Mouse (Mus musculus) midbrain, embryonic 12.5 days (tissue): ENCODE measurements at regions not wholly inside any gene's neighbourhood (a gene's known extent, or its start where the extent isn't known, plus 50 kb on each side); places are given as distances from the start of the nearest gene placed in this dataset.

ENCODE experiments used
- ATAC-seq: fragments of 200-750 bp; cut with Nextera tagmentation; 2 replicates; pipeline ENCODE4 v1.8.0; 2017; ENCODE audit warnings: low read depth, moderate TSS enrichment, moderate library complexity; ENCODE audit not compliant: low FRiP score
- H3K27ac ChIP-seq: fragments of 300-500 bp; sonication (generic); replicated peaks from 2 replicates; pipeline ENCODE4 v1.5.1; 2016; ENCODE audit warnings: mild to moderate bottlenecking
- H3K27me3 ChIP-seq: fragments of 300-500 bp; sonication (generic); 2 replicates; pipeline ENCODE4 v1.6.1; 2016; ENCODE audit warnings: mild to moderate bottlenecking
- H3K36me3 ChIP-seq: fragments of 300-500 bp; sonication (generic); 2 replicates; pipeline ENCODE4 v1.6.1; 2016
- H3K4me1 ChIP-seq: fragments of 300-500 bp; sonication (generic); 2 replicates; pipeline ENCODE4 v1.6.1; 2016
- H3K4me2 ChIP-seq: fragments of 300-500 bp; sonication (generic); replicated peaks from 2 replicates; pipeline ENCODE4 v1.6.1; 2016; ENCODE audit warnings: mild to moderate bottlenecking, moderate library complexity
- H3K4me3 ChIP-seq: fragments of 300-500 bp; sonication (generic); 2 replicates; pipeline ENCODE4 v1.5.1; 2016; ENCODE audit warnings: mild to moderate bottlenecking
- H3K9ac ChIP-seq: fragments of 300-500 bp; sonication (generic); replicated peaks from 2 replicates; pipeline ENCODE4 v1.6.1; 2016; ENCODE audit warnings: mild to moderate bottlenecking, moderate library complexity
- H3K9me3 ChIP-seq: fragments of 300-500 bp; sonication (generic); 2 replicates; pipeline ENCODE4 v1.6.1; 2016; ENCODE audit warnings: mild to moderate bottlenecking
- WGBS: fragments of 180-500 bp; shearing (Covaris S2); methylation state at CpG from one replicate; pipeline ENCODE4 v1.1.7; 2016; 5-methylcytosine and 5-hydroxymethylcytosine counted together

DNA sequence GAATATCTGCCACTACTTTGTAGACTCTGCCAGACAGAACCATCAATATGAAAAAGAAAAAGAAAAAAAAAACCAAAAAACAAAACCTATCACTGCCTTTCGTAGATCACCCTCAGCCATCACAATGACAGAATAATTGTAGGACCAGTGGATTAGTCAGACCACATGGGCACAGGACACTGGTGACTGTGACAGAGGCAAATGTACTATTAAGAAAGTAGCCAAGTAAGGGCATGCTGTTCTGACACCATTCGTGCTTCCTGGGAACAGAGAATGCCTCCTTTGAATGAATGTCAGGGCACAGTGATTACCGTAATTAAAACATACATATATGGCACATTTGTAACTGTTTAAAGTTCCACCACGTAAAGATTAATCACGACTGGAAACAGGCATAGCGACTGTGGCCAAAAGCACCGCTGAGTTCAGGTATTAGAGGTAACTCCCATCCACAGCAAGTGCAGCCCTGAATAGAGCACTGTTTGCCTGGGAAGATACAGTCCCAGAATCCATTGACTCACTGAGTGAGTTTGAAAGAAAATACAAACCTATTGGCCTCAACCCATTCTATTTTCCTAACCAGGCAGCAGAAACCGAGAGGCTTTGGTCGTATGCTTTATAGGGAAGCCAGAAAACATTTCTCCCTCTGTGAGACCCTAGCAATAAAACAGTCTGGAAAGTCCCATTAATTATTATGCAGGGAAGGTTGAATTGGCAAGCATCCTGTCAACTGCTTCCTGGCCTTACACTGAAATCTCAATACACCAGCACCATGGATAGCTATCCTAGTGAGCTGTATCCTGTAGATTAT, 312.2 kb upstream of the Itga1 start:
- no peak overlapping the region for H3K9ac ChIP-seq
- H3K36me3 ChIP-seq, result no peaks in the 10 kb centered on the region
- no peaks in the 10 kb centered on the region for H3K9me3 ChIP-seq
- H3K4me1 ChIP-seq, result no peaks in the 10 kb centered on the region
- peaks cover 21% of the 10 kb centered on the region for H3K27me3 ChIP-seq
- no peak overlapping the region for H3K4me3 ChIP-seq
- no peak for ATAC-seq
- no peak overlapping the region for H3K27ac ChIP-seq
- WGBS, result 70% methylated on average over 9 of the region's 9 CpGs
- H3K4me2 ChIP-seq, result no peak overlapping the region

- Histone ChIP-seq H3K4me1 (no peaks in the 10 kb centered on the region), H3K9ac (no peak overlapping the region), H3K36me3 (no peaks in the 10 kb centered on the region), H3K4me2 (no peak overlapping the region), H3K27me3 (peaks cover 3% of the 10 kb centered on the region; the same call in 1 of the 2 replicates), H3K27ac (no peak overlapping the region), H3K9me3 (no peaks in the 10 kb centered on the region), H3K4me3 (no peak overlapping the region)
- 76% methylated on average over 1 of the region's 1 CpGs for WGBS
- ATAC-seq, result no peak
Measured at GRCm38 (mm10) chr13:115405916-115406315, 304.2 kb upstream of the Itga1 start.

DNA sequence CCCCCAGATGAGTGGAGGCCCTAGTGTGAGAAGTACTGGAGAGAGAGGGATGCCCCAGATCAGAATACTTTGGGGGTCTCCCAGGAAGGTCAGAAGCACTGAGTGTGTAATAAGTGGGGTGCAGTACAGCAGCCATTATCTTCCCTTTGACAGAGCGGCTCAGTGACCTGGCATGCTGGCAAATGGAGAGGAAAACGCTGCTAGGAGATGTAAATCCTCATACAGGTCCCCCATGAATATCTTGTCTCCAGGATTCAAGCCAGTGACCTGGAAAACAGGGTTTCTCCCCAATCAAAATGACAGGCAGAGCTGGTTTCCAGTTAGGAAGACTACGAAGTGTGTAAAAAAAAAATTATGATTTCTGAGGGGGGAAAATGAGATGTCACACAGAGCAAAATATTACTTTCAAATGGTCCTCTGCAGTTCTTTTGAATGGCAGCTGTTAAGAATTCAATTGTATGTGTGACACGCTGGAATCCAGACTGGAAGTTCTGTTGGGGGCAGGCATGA, 299.0 kb upstream of the Itga1 start:
- 40% methylated on average over 4 of the region's 4 CpGs for WGBS
- no peak overlapping the region for H3K27ac ChIP-seq
- H3K4me2 ChIP-seq, result no peak overlapping the region
- no peaks in the 10 kb centered on the region for H3K9me3 ChIP-seq
- no peaks in the 10 kb centered on the region for H3K4me1 ChIP-seq
- no peaks in the 10 kb centered on the region for H3K36me3 ChIP-seq
- no peaks in the 10 kb centered on the region for H3K27me3 ChIP-seq
- peak; percentile 49; the same call in 1 of the 2 replicates for ATAC-seq
- no peak overlapping the region for H3K4me3 ChIP-seq
- no peak overlapping the region for H3K9ac ChIP-seq

DNA sequence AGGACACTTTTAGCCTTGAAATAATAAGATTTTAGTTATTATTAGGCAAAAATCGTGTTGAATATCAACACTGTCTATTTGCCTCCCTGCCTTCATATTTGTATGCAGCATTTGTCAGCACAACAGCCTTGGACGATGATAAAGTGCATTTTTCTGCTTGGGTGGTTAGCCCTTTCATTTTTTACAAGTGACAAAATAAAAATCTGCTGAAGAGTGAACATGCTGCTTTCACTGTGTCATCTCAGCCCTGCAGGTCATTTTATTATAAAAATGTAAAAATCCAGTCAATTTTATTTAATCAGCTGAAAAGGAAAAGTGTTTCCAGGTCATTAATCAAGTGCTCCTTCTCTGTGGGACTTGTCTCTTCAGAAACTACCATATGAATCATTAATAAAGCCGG, 277.9 kb upstream of the Itga1 start:
- ATAC-seq, result no peak

GRCm38 (mm10) chr13:115376180-115376880, 274.6 kb upstream of the Itga1 start:
- no peaks in the 10 kb centered on the region for H3K36me3 ChIP-seq
- 72% methylated on average over 16 of the region's 16 CpGs for WGBS
- H3K9me3 ChIP-seq, result no peaks in the 10 kb centered on the region
- no peak overlapping the region for H3K4me3 ChIP-seq
- H3K9ac ChIP-seq, result no peak overlapping the region
- ATAC-seq, result no peak
- H3K4me2 ChIP-seq, result no peak overlapping the region
- H3K4me1 ChIP-seq, result no peaks in the 10 kb centered on the region
- no peaks in the 10 kb centered on the region for H3K27me3 ChIP-seq
- no peak overlapping the region for H3K27ac ChIP-seq

More for the DNA sequence above, 277.9 kb upstream of the Itga1 start:
- no peak overlapping the region for H3K4me2 ChIP-seq
- H3K36me3 ChIP-seq, result no peaks in the 10 kb centered on the region
- no peak overlapping the region for H3K4me3 ChIP-seq
- H3K9ac ChIP-seq, result no peak overlapping the region
- 58% methylated on average over 3 of the region's 3 CpGs for WGBS
- no peaks in the 10 kb centered on the region for H3K4me1 ChIP-seq
- H3K27ac ChIP-seq, result no peak overlapping the region
- H3K27me3 ChIP-seq, result no peaks in the 10 kb centered on the region
- no peaks in the 10 kb centered on the region for H3K9me3 ChIP-seq

DNA sequence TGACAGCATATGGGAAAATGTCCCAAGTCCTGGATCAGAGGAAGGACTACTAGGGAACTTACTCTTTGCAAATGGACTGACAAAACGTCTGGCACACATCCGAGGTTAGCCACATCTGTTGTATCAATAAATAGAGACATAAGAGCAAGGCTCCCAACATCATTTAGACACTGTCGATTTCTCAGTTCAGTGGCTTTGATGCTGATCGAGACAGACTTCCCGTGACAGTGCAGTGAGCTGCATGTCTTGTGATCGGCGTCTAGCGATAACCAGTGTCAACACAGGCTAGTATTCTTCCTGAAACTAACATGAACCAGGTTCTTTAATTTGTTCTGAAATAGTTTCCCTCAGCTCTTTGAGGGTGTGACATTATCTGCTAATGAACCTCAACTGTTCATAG, 259.7 kb upstream of the Itga1 start:
- Histone ChIP-seq H3K9me3 (no peaks in the 10 kb centered on the region), H3K4me1 (no peaks in the 10 kb centered on the region), H3K27me3 (no peaks in the 10 kb centered on the region), H3K27ac (no peak overlapping the region), H3K4me2 (no peak overlapping the region), H3K4me3 (no peak overlapping the region), H3K9ac (no peak overlapping the region), H3K36me3 (no peaks in the 10 kb centered on the region)
- no peak for ATAC-seq
- 74% methylated on average over 8 of the region's 8 CpGs for WGBS

DNA sequence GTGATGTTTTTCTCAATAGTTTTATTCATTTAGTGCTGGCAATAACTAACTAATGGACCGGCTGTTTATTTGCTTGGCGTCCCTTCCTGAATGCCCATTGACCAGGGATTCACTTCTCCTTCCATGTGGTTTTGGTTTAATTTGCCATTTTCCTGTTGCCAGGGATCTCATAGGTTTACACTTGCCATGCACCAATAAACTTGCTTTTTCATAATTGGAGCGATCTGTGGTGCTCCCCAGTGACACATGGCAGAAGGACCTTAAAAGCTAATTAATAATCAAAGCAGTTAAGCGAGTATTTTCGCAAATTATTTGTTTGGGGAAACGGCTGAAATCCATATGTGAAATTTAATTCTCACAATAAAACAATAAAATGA, 245.2 kb upstream of the Itga1 start:
- WGBS, result 80% methylated on average over 6 of the region's 6 CpGs
- no peaks in the 10 kb centered on the region for H3K4me1 ChIP-seq
- no peaks in the 10 kb centered on the region for H3K27me3 ChIP-seq
- no peak overlapping the region for H3K4me3 ChIP-seq
- no peaks in the 10 kb centered on the region for H3K9me3 ChIP-seq
- no peak overlapping the region for H3K9ac ChIP-seq
- no peak overlapping the region for H3K27ac ChIP-seq
- no peak for ATAC-seq
- H3K36me3 ChIP-seq, result no peaks in the 10 kb centered on the region
- H3K4me2 ChIP-seq, result no peak overlapping the region

- Histone ChIP-seq H3K9me3 (no peaks in the 10 kb centered on the region), H3K27me3 (no peaks in the 10 kb centered on the region), H3K36me3 (no peaks in the 10 kb centered on the region), H3K4me2 (no peak overlapping the region), H3K27ac (no peak overlapping the region), H3K9ac (no peak overlapping the region), H3K4me1 (no peaks in the 10 kb centered on the region), H3K4me3 (no peak overlapping the region)
- WGBS, result 78% methylated on average over 20 of the region's 20 CpGs
- 0 out of 2 replicates have a peak, but pooled peaks have one; percentile 19 for ATAC-seq
Measured at GRCm38 (mm10) chr13:115346115-115347021, 244.6 kb upstream of the Itga1 start.

DNA sequence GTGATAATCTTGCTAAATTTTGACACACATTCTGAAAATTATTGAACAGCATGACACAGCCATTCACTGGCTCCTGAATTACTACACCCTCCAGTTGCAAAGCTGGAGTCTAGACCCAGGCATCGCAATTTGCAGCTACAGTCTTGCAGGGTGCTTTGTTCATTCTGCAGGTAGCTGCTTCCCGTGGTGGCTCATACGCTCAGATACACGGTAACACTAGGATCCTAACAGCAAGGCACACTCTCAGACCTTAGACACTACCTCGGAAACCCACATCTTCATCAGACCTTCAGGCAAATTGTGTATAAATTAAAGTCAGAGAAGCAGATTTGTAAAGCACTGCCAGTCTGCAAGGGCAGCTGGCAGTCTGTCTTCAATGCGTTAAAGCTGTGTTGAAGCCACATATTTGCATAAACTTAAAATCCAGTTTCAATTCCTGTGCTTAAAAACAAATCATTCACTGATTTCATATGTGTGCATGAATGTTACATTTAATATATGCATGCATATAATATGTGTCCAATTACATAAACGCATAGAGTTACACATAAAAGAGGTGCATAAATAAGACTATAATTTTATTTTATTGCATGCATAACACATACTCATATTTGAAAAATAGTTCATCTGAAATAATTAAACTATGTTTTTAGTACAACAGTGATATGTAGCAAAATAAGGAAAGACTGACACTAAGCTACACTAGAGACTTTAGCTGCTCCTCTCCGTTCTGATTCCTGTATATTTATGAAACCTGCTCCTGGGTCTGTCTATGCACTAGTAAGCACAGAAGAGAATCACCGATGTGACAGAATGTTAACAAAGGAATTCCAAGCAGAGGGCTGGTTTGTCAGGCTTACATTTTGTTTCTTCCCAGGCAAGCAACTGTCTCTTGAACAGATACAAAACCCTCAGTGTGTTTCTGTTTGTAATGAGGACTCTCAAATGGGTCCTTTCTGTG, 227.5 kb upstream of the Itga1 start:
- Histone ChIP-seq H3K4me3 (no peak overlapping the region), H3K27ac (no peak overlapping the region), H3K36me3 (no peaks in the 10 kb centered on the region), H3K9ac (no peak overlapping the region), H3K4me2 (no peak overlapping the region), H3K27me3 (no peaks in the 10 kb centered on the region), H3K4me1 (0 out of 2 replicates have a peak, but pooled peaks cover 9% of the 10 kb centered on the region), H3K9me3 (no peaks in the 10 kb centered on the region)
- WGBS, result 51% methylated on average over 9 of the region's 9 CpGs
- ATAC-seq, result peak; percentile 30; the same call in 1 of the 2 replicates

GRCm38 (mm10) chr13:115326294-115326693, 224.5 kb upstream of the Itga1 start:
- 88% methylated on average over 2 of the region's 2 CpGs for WGBS
- Histone ChIP-seq H3K9ac (no peak overlapping the region), H3K4me1 (0 out of 2 replicates have a peak, but pooled peaks cover 9% of the 10 kb centered on the region), H3K27me3 (no peaks in the 10 kb centered on the region), H3K9me3 (no peaks in the 10 kb centered on the region), H3K36me3 (no peaks in the 10 kb centered on the region), H3K4me2 (no peak overlapping the region), H3K4me3 (no peak overlapping the region), H3K27ac (no peak overlapping the region)
- no peak for ATAC-seq

DNA sequence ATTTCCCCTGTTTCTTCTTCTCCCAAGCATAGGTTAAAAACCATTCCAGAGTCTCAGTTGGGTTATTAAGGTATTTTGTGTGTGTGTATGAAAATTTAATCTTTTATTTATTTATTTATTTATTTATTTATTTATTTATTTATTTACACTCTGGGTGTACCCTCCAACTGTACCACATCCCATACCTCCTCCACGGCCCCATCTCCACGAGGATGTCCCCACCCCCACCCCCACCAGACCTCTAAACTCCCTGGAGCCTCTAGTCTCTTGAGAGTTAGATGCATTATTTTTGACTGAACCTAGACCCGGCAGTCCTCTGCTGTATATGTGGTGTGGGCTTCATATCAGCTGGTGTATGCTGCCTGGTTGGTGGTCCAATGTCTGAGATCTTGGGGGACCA, 214.9 kb upstream of the Itga1 start:
- no peak overlapping the region for H3K4me3 ChIP-seq
- H3K4me1 ChIP-seq, result no peaks in the 10 kb centered on the region
- ATAC-seq, result 0 out of 2 replicates have a peak, but pooled peaks have one; percentile 56
- WGBS, result 86% methylated on average over 3 of the region's 3 CpGs
- H3K36me3 ChIP-seq, result no peaks in the 10 kb centered on the region
- H3K4me2 ChIP-seq, result no peak overlapping the region
- H3K27me3 ChIP-seq, result no peaks in the 10 kb centered on the region
- H3K27ac ChIP-seq, result no peak overlapping the region
- no peak overlapping the region for H3K9ac ChIP-seq
- no peaks in the 10 kb centered on the region for H3K9me3 ChIP-seq
